In the genomic region with DNA sequence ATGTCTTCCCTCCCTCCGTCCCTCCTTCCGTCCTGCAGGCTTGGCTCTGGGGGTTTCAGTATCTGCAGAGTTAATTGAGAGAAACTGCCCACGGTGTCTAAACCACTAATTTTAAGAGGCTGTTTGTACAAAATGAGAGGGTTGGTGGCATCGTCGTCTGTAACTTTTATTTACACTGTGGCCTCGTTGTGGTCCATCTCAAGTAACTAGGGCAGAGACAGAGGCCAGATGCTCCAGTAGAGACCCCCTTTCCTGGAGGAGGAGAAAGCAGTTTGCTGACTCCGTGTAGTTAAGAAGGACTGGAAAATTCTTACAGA, we compare ENCODE assay signal across 8 mouse cellular contexts. TPM values are rescaled to one million over a fixed set of nuclear protein-coding genes. Genes with fewer than 3 reads are reported as not detected.
DNase-seq lines count a peak whose midpoint lies in the region; ATAC-seq and TF ChIP-seq lines count a peak whose summit lies in the region.

No protein-coding gene starts in this region.

- intact Hi-C loops in left cerebral cortex, postnatal 10 days (cut with DNase I): no loop called here

- TF ChIP-seq CTCF in ES-Bruce4 (IDR thresholded peaks at IDR 0.05; ENCODE audit: low read depth, low read length): no peak

- no peaks in the 10 kb centered on the region for H3K9me3 ChIP-seq in heart, embryonic 12.5 days (replicated peaks)
- H3K9me3 ChIP-seq in ES-Bruce4 (replicated peaks; ENCODE audit: control insufficient read depth, insufficient read depth, low read length, poor library complexity, severe bottlenecking): no peaks in the 10 kb centered on the region
- H3K9me3 ChIP-seq in forebrain, embryonic 15.5 days: no peaks in the 10 kb centered on the region
- H3K9me3 ChIP-seq in liver, embryonic 16.5 days (replicated peaks; ENCODE audit: control insufficient read depth, low read length): no peaks in the 10 kb centered on the region

- peak overlapping the region; percentile 89 for H3K4me3 ChIP-seq in heart, embryonic 12.5 days
- peak overlapping the region; percentile 86 for H3K4me3 ChIP-seq in ES-Bruce4 (ENCODE audit: low read depth, low read length)
- peak overlapping the region; percentile 93 for H3K4me3 ChIP-seq in forebrain, embryonic 15.5 days
- peak overlapping the region; percentile 99 for H3K4me3 ChIP-seq in liver, embryonic 16.5 days (ENCODE audit: low read depth, low read length)

- no peaks in the 10 kb centered on the region for H3K27me3 ChIP-seq in heart, embryonic 12.5 days (replicated peaks)
- no peaks in the 10 kb centered on the region for H3K27me3 ChIP-seq in ES-Bruce4 (ENCODE audit: control insufficient read depth, insufficient read depth, low read length, poor library complexity, severe bottlenecking)
- H3K27me3 ChIP-seq in forebrain, embryonic 15.5 days: no peaks in the 10 kb centered on the region
- no peaks in the 10 kb centered on the region for H3K27me3 ChIP-seq in liver, embryonic 16.5 days (ENCODE audit: control insufficient read depth, insufficient read depth, low read depth, low read length)

- ATAC-seq in heart, embryonic 12.5 days (ENCODE audit: insufficient number of reproducible peaks, low FRiP score): no peak
- no peak for ATAC-seq in forebrain, embryonic 15.5 days (replicated peaks)
- ATAC-seq in liver, embryonic 16.5 days (ENCODE audit: low read depth): no peak

- no peak for TF ChIP-seq EP300 in ES-Bruce4 (IDR thresholded peaks at IDR 0.05; ENCODE audit: insufficient read depth, low read depth, low read length)

- no peak for TF ChIP-seq POLR2A in ES-Bruce4 (IDR thresholded peaks at IDR 0.05; ENCODE audit: insufficient read depth, low read length)

- H3K4me1 ChIP-seq in heart, embryonic 12.5 days (replicated peaks): peaks cover 44% of the 10 kb centered on the region
- no peaks in the 10 kb centered on the region for H3K4me1 ChIP-seq in ES-Bruce4 (ENCODE audit: control insufficient read depth, insufficient read depth, low read length)
- peaks cover 48% of the 10 kb centered on the region for H3K4me1 ChIP-seq in forebrain, embryonic 15.5 days
- peaks cover 41% of the 10 kb centered on the region for H3K4me1 ChIP-seq in liver, embryonic 16.5 days (ENCODE audit: control insufficient read depth, low read depth, low read length)

- peak overlapping the region; percentile 96 for H3K27ac ChIP-seq in heart, embryonic 12.5 days (ENCODE audit: poor library complexity, severe bottlenecking)
- peak overlapping the region; percentile 27; the same call in 1 of the 2 replicates for H3K27ac ChIP-seq in ES-Bruce4 (ENCODE audit: insufficient read depth, low read length)
- H3K27ac ChIP-seq in forebrain, embryonic 15.5 days (replicated peaks): peak overlapping the region; percentile 98
- peak overlapping the region; percentile 97 for H3K27ac ChIP-seq in liver, embryonic 16.5 days (ENCODE audit: low read length)

- DNase-seq in heart, adult 18-20 months: no peak
- no peak for DNase-seq in left cerebral cortex, postnatal 10 days (ENCODE audit: extremely low spot score in 1 of 2, low spot score in 2 of 2)
- no peak for DNase-seq in cerebellum, adult 9-10 months
- no peak for DNase-seq in left cerebral cortex, adult 9 months (ENCODE audit: low spot score in 2 of 2)

- peaks cover 11% of the 10 kb centered on the region for H3K36me3 ChIP-seq in heart, embryonic 12.5 days
- no peaks in the 10 kb centered on the region for H3K36me3 ChIP-seq in ES-Bruce4 (ENCODE audit: control insufficient read depth, insufficient read depth, low read length, poor library complexity, severe bottlenecking)
- peaks cover 4% of the 10 kb centered on the region; the same call in 1 of the 2 replicates for H3K36me3 ChIP-seq in forebrain, embryonic 15.5 days
- H3K36me3 ChIP-seq in liver, embryonic 16.5 days (ENCODE audit: control insufficient read depth, insufficient read depth): no peaks in the 10 kb centered on the region

- under 1% methylated on average over 7 of the region's 7 CpGs for WGBS in heart, embryonic 12.5 days
- under 1% methylated on average over 7 of the region's 7 CpGs for WGBS in forebrain, embryonic 15.5 days
- WGBS in liver, embryonic 16.5 days (ENCODE audit: insufficient replicate concordance): under 1% methylated on average over 7 of the region's 7 CpGs

- H3K9ac ChIP-seq in heart, embryonic 12.5 days: peak overlapping the region; percentile 94
- peak overlapping the region; percentile 98 for H3K9ac ChIP-seq in ES-Bruce4 (ENCODE audit: low read depth, poor library complexity, severe bottlenecking)
- H3K9ac ChIP-seq in forebrain, embryonic 15.5 days (replicated peaks): peak overlapping the region; percentile 95
- peak overlapping the region; percentile 100 for H3K9ac ChIP-seq in liver, embryonic 16.5 days (ENCODE audit: low read depth, low read length)

- peak overlapping the region; percentile 74 for H3K4me2 ChIP-seq in heart, embryonic 12.5 days
- H3K4me2 ChIP-seq in forebrain, embryonic 15.5 days (replicated peaks): peak overlapping the region; percentile 86
- H3K4me2 ChIP-seq in liver, embryonic 16.5 days (ENCODE audit: low read depth, low read length): peak overlapping the region; percentile 88

RNA-seq across cellular contexts. Expression of a gene that starts 0.8 kb away (rescaled TPM):
- 107 and 115 TPM in 2 replicates for polyA plus RNA-seq in heart, embryonic 12.5 days (2016; fragmentation: Nextera tagmentation; extraction: Ambion mirVana)
- total RNA-seq in heart, adult 18-20 months (2021): 10 to 100 TPM; 81.6 to 96.7 TPM
- polyA plus RNA-seq in ES-Bruce4 (2011; ENCODE audit: insufficient read depth, insufficient read length, low read depth, missing spikeins): 83.1 and 91.6 TPM in 2 replicates
- 146 and 152 TPM in 2 replicates for polyA plus RNA-seq in forebrain, embryonic 15.5 days (2015; fragmentation: Nextera tagmentation; extraction: Ambion mirVana)
- 121 TPM in 2 replicates for polyA plus RNA-seq in liver, embryonic 16.5 days (2015; fragmentation: Nextera tagmentation; extraction: Ambion mirVana)
- 100 to 1,000 TPM; 144 to 145 TPM for total RNA-seq in left cerebral cortex, postnatal 10 days (2021)

RNA-seq across cellular contexts. Expression of a gene that starts 1.0 kb away (rescaled TPM):
- polyA plus RNA-seq in heart, embryonic 12.5 days (2016; fragmentation: Nextera tagmentation; extraction: Ambion mirVana): 67.9 and 74.2 TPM in 2 replicates
- total RNA-seq in heart, adult 18-20 months (2021): 100 to 1,000 TPM; 507 to 509 TPM
- 8.9 and 12.3 TPM in 2 replicates for polyA plus RNA-seq in ES-Bruce4 (2011; ENCODE audit: insufficient read depth, insufficient read length, low read depth, missing spikeins)
- 20.5 and 22.6 TPM in 2 replicates for polyA plus RNA-seq in forebrain, embryonic 15.5 days (2015; fragmentation: Nextera tagmentation; extraction: Ambion mirVana)
- polyA plus RNA-seq in liver, embryonic 16.5 days (2015; fragmentation: Nextera tagmentation; extraction: Ambion mirVana): 24.2 and 31.3 TPM in 2 replicates
- total RNA-seq in left cerebral cortex, postnatal 10 days (2021): 10 to 100 TPM; 39.7 to 40.3 TPM

RNA-seq across cellular contexts. Expression of a gene that starts 24.6 kb away (rescaled TPM):
- 21.9 and 22.2 TPM in 2 replicates for polyA plus RNA-seq in heart, embryonic 12.5 days (2016; fragmentation: Nextera tagmentation; extraction: Ambion mirVana)
- total RNA-seq in heart, adult 18-20 months (2021): 1 to 10 TPM; 6.4 to 7.8 TPM
- polyA plus RNA-seq in ES-Bruce4 (2011; ENCODE audit: insufficient read depth, insufficient read length, low read depth, missing spikeins): 42.3 and 44.3 TPM in 2 replicates
- 60.0 and 60.3 TPM in 2 replicates for polyA plus RNA-seq in forebrain, embryonic 15.5 days (2015; fragmentation: Nextera tagmentation; extraction: Ambion mirVana)
- polyA plus RNA-seq in liver, embryonic 16.5 days (2015; fragmentation: Nextera tagmentation; extraction: Ambion mirVana): 14.7 and 16.5 TPM in 2 replicates
- 10 to 100 TPM; 35.6 to 36.4 TPM for total RNA-seq in left cerebral cortex, postnatal 10 days (2021)

RNA-seq across cellular contexts. Expression of a gene that starts 52.6 kb away (rescaled TPM):
- polyA plus RNA-seq in heart, embryonic 12.5 days (2016; fragmentation: Nextera tagmentation; extraction: Ambion mirVana): 32.7 and 33.6 TPM in 2 replicates
- 10 to 100 TPM; 83.0 to 85.6 TPM for total RNA-seq in heart, adult 18-20 months (2021)
- 16.6 and 18.6 TPM in 2 replicates for polyA plus RNA-seq in ES-Bruce4 (2011; ENCODE audit: insufficient read depth, insufficient read length, low read depth, missing spikeins)
- 27.2 and 27.6 TPM in 2 replicates for polyA plus RNA-seq in forebrain, embryonic 15.5 days (2015; fragmentation: Nextera tagmentation; extraction: Ambion mirVana)
- 6.5 and 7.2 TPM in 2 replicates for polyA plus RNA-seq in liver, embryonic 16.5 days (2015; fragmentation: Nextera tagmentation; extraction: Ambion mirVana)
- total RNA-seq in left cerebral cortex, postnatal 10 days (2021): 100 to 1,000 TPM in 1 of 2 experiments, 10 to 100 TPM in 1; 95.4 to 108 TPM

RNA-seq across cellular contexts. Expression of a gene that starts 57.4 kb away (rescaled TPM):
- polyA plus RNA-seq in heart, embryonic 12.5 days (2016; fragmentation: Nextera tagmentation; extraction: Ambion mirVana): 1.7 and 2.0 TPM in 2 replicates
- 1 to 10 TPM; 2.6 to 3.2 TPM for total RNA-seq in heart, adult 18-20 months (2021)
- 5.3 and 6.2 TPM in 2 replicates for polyA plus RNA-seq in ES-Bruce4 (2011; ENCODE audit: insufficient read depth, insufficient read length, low read depth, missing spikeins)
- 2.0 and 2.5 TPM in 2 replicates for polyA plus RNA-seq in forebrain, embryonic 15.5 days (2015; fragmentation: Nextera tagmentation; extraction: Ambion mirVana)
- polyA plus RNA-seq in liver, embryonic 16.5 days (2015; fragmentation: Nextera tagmentation; extraction: Ambion mirVana): 0.07 TPM in 1 of 2 replicates, not detected in the other
- 1 to 10 TPM; 7.8 to 9.8 TPM for total RNA-seq in left cerebral cortex, postnatal 10 days (2021)

Comparison
In these comparisons a context has a peak if more than half of its experiments do, and no peak if none do; other contexts are left out.
1. H3K27ac ChIP-seq: peak in every context shown above with its lines; median percentile 98 in forebrain, embryonic 15.5 days; 97 in liver, embryonic 16.5 days; 96 in heart, embryonic 12.5 days; 27 in ES-Bruce4.